Mouse (Mus musculus): ENCODE results near the gene Gmppb. TPM values are rescaled to one million over a fixed set of nuclear protein-coding genes. Genes with fewer than 3 reads are reported as not detected.

Gene Gmppb
- polyA plus RNA-seq, 1 experiment from 2014 or later: 49.3 TPM

Small RNA genes within 50 kb of the gene (microRNA-seq; reads per million reads assigned to microRNA genes)
- not detected for gene Mir7088

Other genes with a start within 250 kb of the Gmppb start
- 63.7 and 71.2 TPM in 2 replicates for gene Rbm6, start 176.0 kb upstream of the Gmppb start, polyA plus RNA-seq (2015; fragmentation: Nextera tagmentation; extraction: Ambion mirVana)
- 23.2 and 26.7 TPM in 2 replicates for gene Mon1a, start 161.1 kb upstream of the Gmppb start, polyA plus RNA-seq (2015; fragmentation: Nextera tagmentation; extraction: Ambion mirVana)
- gene Mst1r, start 142.4 kb upstream of the Gmppb start, polyA plus RNA-seq (2015; fragmentation: Nextera tagmentation; extraction: Ambion mirVana): 15.8 and 17.9 TPM in 2 replicates
- not detected in 2 replicates for gene Actl11, start 120.8 kb upstream of the Gmppb start, polyA plus RNA-seq (2015; fragmentation: Nextera tagmentation; extraction: Ambion mirVana)
- 2.6 and 2.9 TPM in 2 replicates for gene Camkv, start 113.6 kb upstream of the Gmppb start, polyA plus RNA-seq (2015; fragmentation: Nextera tagmentation; extraction: Ambion mirVana)
- 16.4 and 20.4 TPM in 2 replicates for gene Traip, start 99.1 kb upstream of the Gmppb start, polyA plus RNA-seq (2015; fragmentation: Nextera tagmentation; extraction: Ambion mirVana)
- gene Uba7, start 73.7 kb upstream of the Gmppb start, polyA plus RNA-seq (2015; fragmentation: Nextera tagmentation; extraction: Ambion mirVana): 34.8 and 40.0 TPM in 2 replicates
- gene Gm20661, start 66.2 kb upstream of the Gmppb start, polyA plus RNA-seq (2015; fragmentation: Nextera tagmentation; extraction: Ambion mirVana): 5.9 and 7.5 TPM in 2 replicates
- gene Inka1, start 63.4 kb upstream of the Gmppb start, polyA plus RNA-seq (2015; fragmentation: Nextera tagmentation; extraction: Ambion mirVana): 42.6 and 42.7 TPM in 2 replicates
- gene Cdhr4, start 56.7 kb upstream of the Gmppb start, polyA plus RNA-seq (2015; fragmentation: Nextera tagmentation; extraction: Ambion mirVana): 12.2 and 12.7 TPM in 2 replicates
- gene Gm20662, start 52.9 kb upstream of the Gmppb start, polyA plus RNA-seq (2015; fragmentation: Nextera tagmentation; extraction: Ambion mirVana): 0.52 and 0.67 TPM in 2 replicates
- 50.5 and 50.6 TPM in 2 replicates for gene Ip6k1, start 46.7 kb upstream of the Gmppb start, polyA plus RNA-seq (2015; fragmentation: Nextera tagmentation; extraction: Ambion mirVana)
- gene Amigo3, start 3.9 kb downstream of the Gmppb start, polyA plus RNA-seq (2015; fragmentation: Nextera tagmentation; extraction: Ambion mirVana): 3.9 and 4.5 TPM in 2 replicates
- 7.8 and 8.7 TPM in 2 replicates for gene Mst1, start 31.2 kb downstream of the Gmppb start, polyA plus RNA-seq (2015; fragmentation: Nextera tagmentation; extraction: Ambion mirVana)
- gene Rnf123, start 34.1 kb downstream of the Gmppb start, polyA plus RNA-seq (2015; fragmentation: Nextera tagmentation; extraction: Ambion mirVana): 31.2 and 32.8 TPM in 2 replicates
- gene Apeh, start 45.4 kb downstream of the Gmppb start, polyA plus RNA-seq (2015; fragmentation: Nextera tagmentation; extraction: Ambion mirVana): 75.1 and 82.7 TPM in 2 replicates
- gene Bsn, start 141.1 kb downstream of the Gmppb start, polyA plus RNA-seq (2015; fragmentation: Nextera tagmentation; extraction: Ambion mirVana): 2.9 and 3.2 TPM in 2 replicates
- 90.8 and 91.8 TPM in 2 replicates for gene Dag1, start 214.7 kb downstream of the Gmppb start, polyA plus RNA-seq (2015; fragmentation: Nextera tagmentation; extraction: Ambion mirVana)
- gene Nicn1, start 241.2 kb downstream of the Gmppb start, polyA plus RNA-seq (2015; fragmentation: Nextera tagmentation; extraction: Ambion mirVana): 33.1 and 36.1 TPM in 2 replicates
- gene Amt, start 247.6 kb downstream of the Gmppb start, polyA plus RNA-seq (2015; fragmentation: Nextera tagmentation; extraction: Ambion mirVana): 18.8 and 21.6 TPM in 2 replicates